Comparison of ENCODE assay signal across 7 mouse cellular contexts in the genomic region with DNA sequence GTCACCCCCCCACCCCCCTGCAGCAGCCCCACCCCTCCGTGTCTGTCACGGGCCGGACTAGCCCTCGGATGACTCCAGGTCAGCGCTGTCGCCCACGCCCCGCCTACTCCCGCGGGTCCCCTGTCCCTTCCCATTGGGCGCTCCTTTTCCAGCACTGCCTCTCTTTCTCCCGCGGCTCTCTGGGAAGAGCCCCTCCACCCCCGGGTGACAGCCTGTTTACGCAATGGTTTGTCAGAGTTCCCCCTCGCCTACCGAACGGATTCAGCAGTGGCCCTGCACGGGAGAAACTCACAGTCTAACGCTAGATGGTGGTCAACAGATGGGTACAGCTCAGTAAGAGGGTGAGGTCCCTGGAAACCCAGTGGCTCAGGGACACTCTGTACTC. TPM values are rescaled to one million over a fixed set of nuclear protein-coding genes. Genes with fewer than 3 reads are reported as not detected.
DNase-seq lines count a peak whose midpoint lies in the region; ATAC-seq and TF ChIP-seq lines count a peak whose summit lies in the region.

No protein-coding gene starts in this region.

- H3K4me3 ChIP-seq in heart, embryonic 16.5 days (ENCODE audit: low read length): peak overlapping the region; percentile 77

- no peak for TF ChIP-seq POLR2A in brain, embryonic 14.5 days (IDR thresholded peaks at IDR 0.05; ENCODE audit: borderline replicate concordance, extremely low read depth, insufficient read depth, insufficient read length, poor library complexity, severe bottlenecking)

- peak overlapping the region; percentile 62 for H3K4me2 ChIP-seq in heart, embryonic 16.5 days (ENCODE audit: low read depth, low read length)

- no peaks in the 10 kb centered on the region for H3K9me3 ChIP-seq in heart, embryonic 16.5 days (replicated peaks; ENCODE audit: control insufficient read depth, low read length)

- no peak; the same call in 1 of the 2 replicates for TF ChIP-seq CTCF in brain, embryonic 14.5 days (IDR thresholded peaks at IDR 0.05; ENCODE audit: borderline replicate concordance, extremely low read depth, insufficient read depth, insufficient read length)

- peak overlapping the region; percentile 78 for H3K9ac ChIP-seq in heart, embryonic 16.5 days (ENCODE audit: low read length)

- WGBS in heart, embryonic 16.5 days: under 1% methylated on average over 20 of the region's 20 CpGs

- ATAC-seq in erythroblast, adult 5-6 weeks (replicated peaks; ENCODE audit: low FRiP score, poor library complexity, severe bottlenecking): peak; percentile 71
- ATAC-seq in heart, embryonic 16.5 days (replicated peaks; ENCODE audit: extremely low read depth, insufficient read depth, low FRiP score): peak; percentile 88

- H3K27me3 ChIP-seq in heart, embryonic 16.5 days (ENCODE audit: control insufficient read depth, insufficient read depth, low read length): no peaks in the 10 kb centered on the region

- H3K4me1 ChIP-seq in heart, embryonic 16.5 days (ENCODE audit: control insufficient read depth, insufficient read depth, low read length): peaks cover 10% of the 10 kb centered on the region

- DNase-seq in MN1 (ENCODE audit: low spot score): peak; percentile 91
- peak; percentile 84 for DNase-seq in brain, embryonic 14.5 days (ENCODE audit: low read depth)
- peak; percentile 79 for DNase-seq in kidney, postnatal 36 days
- peak; percentile 81 for DNase-seq in lung, postnatal 25 days (ENCODE audit: low spot score)
- peak; percentile 51 to 63 for DNase-seq in right cerebral cortex, adult 2 months (ENCODE audit: low spot score in 2 of 2)

- no peaks in the 10 kb centered on the region for H3K36me3 ChIP-seq in heart, embryonic 16.5 days (ENCODE audit: control insufficient read depth, insufficient read depth)

- H3K27ac ChIP-seq in heart, embryonic 16.5 days (ENCODE audit: low read length): peak overlapping the region; percentile 80

RNA-seq across cellular contexts. Expression of a gene that starts 0.6 kb away (rescaled TPM):
- 24.4 and 47.9 TPM in 2 replicates for polyA plus RNA-seq in brain, embryonic 14.5 days (2012; rRNA removed)
- 10.0 and 14.2 TPM in 2 replicates for total RNA-seq in erythroblast, adult 5-6 weeks (2015; ENCODE audit: low replicate concordance)
- total RNA-seq in erythroblast, adult 5-6 weeks (2017; ENCODE audit: low replicate concordance): 7.3 and 9.2 TPM in 2 replicates
- 29.7 and 33.3 TPM in 2 replicates for polyA plus RNA-seq in heart, embryonic 16.5 days (2015; fragmentation: Nextera tagmentation; extraction: Ambion mirVana)

RNA-seq across cellular contexts. Expression of a gene that starts 4.2 kb away (rescaled TPM):
- polyA plus RNA-seq in brain, embryonic 14.5 days (2012; rRNA removed): 0.14 and 0.28 TPM in 2 replicates
- total RNA-seq in erythroblast, adult 5-6 weeks (2015; ENCODE audit: low replicate concordance): not detected in 2 replicates
- total RNA-seq in erythroblast, adult 5-6 weeks (2017; ENCODE audit: low replicate concordance): not detected in 2 replicates
- not detected in 2 replicates for polyA plus RNA-seq in heart, embryonic 16.5 days (2015; fragmentation: Nextera tagmentation; extraction: Ambion mirVana)

RNA-seq across cellular contexts. Expression of a gene that starts 13.9 kb away (rescaled TPM):
- polyA plus RNA-seq in brain, embryonic 14.5 days (2012; rRNA removed): 33.3 and 41.0 TPM in 2 replicates
- total RNA-seq in erythroblast, adult 5-6 weeks (2015; ENCODE audit: low replicate concordance): 1.2 TPM in 1 of 2 replicates, not detected in the other
- total RNA-seq in erythroblast, adult 5-6 weeks (2017; ENCODE audit: low replicate concordance): 1.4 and 4.3 TPM in 2 replicates
- 16.8 and 19.8 TPM in 2 replicates for polyA plus RNA-seq in heart, embryonic 16.5 days (2015; fragmentation: Nextera tagmentation; extraction: Ambion mirVana)

RNA-seq across cellular contexts. Expression of a gene that starts 18.9 kb away (rescaled TPM):
- 2.8 and 3.7 TPM in 2 replicates for polyA plus RNA-seq in brain, embryonic 14.5 days (2012; rRNA removed)
- total RNA-seq in erythroblast, adult 5-6 weeks (2015; ENCODE audit: low replicate concordance): not detected in 2 replicates
- not detected in 2 replicates for total RNA-seq in erythroblast, adult 5-6 weeks (2017; ENCODE audit: low replicate concordance)
- 1.8 and 3.7 TPM in 2 replicates for polyA plus RNA-seq in heart, embryonic 16.5 days (2015; fragmentation: Nextera tagmentation; extraction: Ambion mirVana)

RNA-seq across cellular contexts. Expression of a gene that starts 42.9 kb away (rescaled TPM):
- 0.92 and 0.93 TPM in 2 replicates for polyA plus RNA-seq in brain, embryonic 14.5 days (2012; rRNA removed)
- not detected in 2 replicates for total RNA-seq in erythroblast, adult 5-6 weeks (2015; ENCODE audit: low replicate concordance)
- total RNA-seq in erythroblast, adult 5-6 weeks (2017; ENCODE audit: low replicate concordance): not detected in 2 replicates
- polyA plus RNA-seq in heart, embryonic 16.5 days (2015; fragmentation: Nextera tagmentation; extraction: Ambion mirVana): 0.22 and 0.84 TPM in 2 replicates

Comparison
In these comparisons a context has a peak if more than half of its experiments do, and no peak if none do; other contexts are left out.
1. Peak in every context shown above with its lines: DNase-seq, ATAC-seq, H3K4me3 ChIP-seq and H3K27ac ChIP-seq.